Mouse (Mus musculus) liver, embryonic 13.5 days (tissue): ENCODE measurements around the gene Epn2. TPM values are rescaled to one million over a fixed set of nuclear protein-coding genes. Genes with fewer than 3 reads are reported as not detected.

Experiments used
- ATAC-seq: fragments of 200-750 bp; cut with Nextera tagmentation; 2 replicates; pipeline ENCODE4 v1.8.0; 2017; ENCODE audit warnings: low read depth, mild to moderate bottlenecking, moderate number of reproducible peaks, moderate library complexity
- DNase-seq: peaks from one replicate; pipeline ENCODE4 v3.0.0; 2022
- H3K27ac ChIP-seq: fragments of 300-500 bp; sonication (generic); 2 replicates; pipeline ENCODE4 v1.5.1; 2015; ENCODE audit warnings: moderate library complexity, mild to moderate bottlenecking, inconsistent platforms
- H3K27me3 ChIP-seq: fragments of 300-500 bp; sonication (generic); 2 replicates; pipeline ENCODE4 v1.6.1; 2015; ENCODE audit warnings: mild to moderate bottlenecking, inconsistent platforms
- H3K36me3 ChIP-seq: fragments of 300-500 bp; sonication (generic); 2 replicates; pipeline ENCODE4 v1.6.1; 2015; ENCODE audit warnings: mild to moderate bottlenecking, inconsistent platforms
- H3K4me1 ChIP-seq: fragments of 300-500 bp; sonication (generic); replicated peaks from 2 replicates; pipeline ENCODE4 v1.6.1; 2015; ENCODE audit warnings: inconsistent platforms
- H3K4me2 ChIP-seq: fragments of 300-500 bp; sonication (generic); 2 replicates; pipeline ENCODE4 v1.6.1; 2015; ENCODE audit warnings: inconsistent platforms, mild to moderate bottlenecking, moderate library complexity
- H3K4me3 ChIP-seq: fragments of 300-500 bp; sonication (generic); replicated peaks from 2 replicates; pipeline ENCODE4 v1.5.1; 2015; ENCODE audit warnings: mild to moderate bottlenecking, inconsistent platforms
- H3K9ac ChIP-seq: fragments of 300-500 bp; sonication (generic); 2 replicates; pipeline ENCODE4 v1.6.1; 2015; ENCODE audit warnings: mild to moderate bottlenecking, inconsistent platforms
- H3K9me3 ChIP-seq: fragments of 300-500 bp; sonication (generic); replicated peaks from 2 replicates; pipeline ENCODE4 v1.6.1; 2016; ENCODE audit warnings: inconsistent platforms
- WGBS: fragments of 180-500 bp; shearing (Covaris S2); methylation state at CpG from one replicate; pipeline ENCODE4 v1.1.7; 2015; ENCODE audit not compliant: insufficient replicate concordance; 5-methylcytosine and 5-hydroxymethylcytosine counted together
- polyA plus RNA-seq: library from polyadenylated mRNA; unstranded; fragments of >200 nt; fragmentation: Nextera tagmentation; extraction: Ambion mirVana; gene quantifications from 2 replicates; pipeline ENCODE4 v1.2.1, GENCODE M21; 2015

Epn2 gene
- 2.5 and 3.1 TPM in 2 replicates for polyA plus RNA-seq

DNA sequence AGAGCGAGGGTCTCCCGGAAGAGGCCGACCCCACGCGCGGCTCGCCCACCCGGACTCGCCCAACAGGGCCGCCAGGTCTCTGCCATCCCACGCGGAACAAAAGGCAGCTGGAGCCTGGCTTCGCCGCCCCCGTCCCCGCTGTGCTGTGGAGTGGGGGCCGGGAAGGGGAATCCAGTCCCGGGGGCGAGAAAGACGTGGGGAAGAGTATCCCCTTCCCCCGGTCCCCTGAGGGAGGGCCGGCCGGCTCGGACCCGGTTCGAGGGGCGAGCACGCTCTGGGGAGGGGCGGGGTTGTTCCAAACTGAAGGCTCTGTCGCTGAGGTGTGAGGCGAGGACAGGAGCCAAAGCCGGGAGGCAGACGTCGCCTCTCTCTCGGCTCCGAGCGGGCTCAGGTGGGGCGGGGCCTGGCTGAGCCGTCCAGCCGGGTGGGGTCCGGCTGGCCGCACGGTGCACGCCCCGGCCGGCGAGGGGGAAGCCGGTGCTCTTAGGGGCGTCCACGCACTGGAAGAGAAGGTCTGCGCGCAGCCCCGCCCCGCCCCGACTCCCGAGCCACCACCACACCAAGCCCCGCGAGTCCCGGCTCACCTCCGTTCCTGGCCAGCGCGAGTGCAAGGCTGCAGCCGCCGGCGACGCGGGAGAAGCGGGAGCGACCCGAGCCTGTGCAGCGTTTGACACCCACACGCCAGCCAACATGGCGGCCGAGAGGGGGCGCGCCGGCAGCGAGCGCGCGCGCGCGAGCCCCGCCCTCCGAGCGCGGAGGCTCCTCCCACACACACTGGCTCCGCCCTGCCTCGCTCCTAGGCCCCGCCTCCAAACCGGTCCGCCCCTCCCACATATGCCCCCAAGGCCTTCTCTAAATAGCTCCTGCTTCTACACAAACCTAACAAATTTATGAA, at the start of gene Epn2:
Gene Epn2, minus strand, starts transcription at position 705 of the 895 bp plus-strand sequence.
- Histone ChIP-seq H3K4me2 (peak within 1 kb of the TSS; percentile 85), H3K27me3 (peaks cover 56% of the 10 kb centered on the region), H3K9ac (peak within 1 kb of the TSS; percentile 71), H3K27ac (peak within 1 kb of the TSS; percentile 29), H3K36me3 (no peaks in the 10 kb centered on the region), H3K4me1 (peaks cover 19% of the 10 kb centered on the region), H3K9me3 (no peaks in the 10 kb centered on the region), H3K4me3 (peak within 1 kb of the TSS; percentile 65)
- ATAC-seq (peak; percentile 86), DNase-seq (peak; percentile 38)
- WGBS = under 1% methylated on average over 87 of the region's 93 CpGs

DNA sequence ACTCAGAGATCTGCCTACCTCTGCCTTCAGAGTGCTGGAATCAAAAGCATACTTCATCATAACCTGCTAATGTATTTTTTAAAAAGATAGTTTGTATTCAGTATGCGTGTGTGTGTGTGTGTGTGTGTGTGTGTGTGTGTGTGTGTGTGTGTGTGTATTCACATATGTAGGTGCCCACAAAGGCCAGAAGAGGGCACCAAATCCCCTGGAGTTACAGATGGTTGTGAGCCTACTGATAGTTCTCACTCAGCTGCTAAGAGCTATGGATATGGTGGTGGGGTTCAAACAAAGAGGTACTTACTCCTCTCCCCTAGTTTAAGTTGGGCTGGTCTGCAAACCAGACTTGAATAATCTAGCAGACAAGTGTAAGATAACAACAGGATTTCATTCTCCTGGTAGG, 47.0 kb upstream of the Epn2 start:
- Histone ChIP-seq H3K27ac (no peak overlapping the region), H3K9me3 (no peaks in the 10 kb centered on the region), H3K4me2 (no peak overlapping the region), H3K4me1 (no peaks in the 10 kb centered on the region), H3K36me3 (no peaks in the 10 kb centered on the region), H3K9ac (no peak overlapping the region), H3K4me3 (no peak overlapping the region), H3K27me3 (peaks cover 25% of the 10 kb centered on the region; the same call in 1 of the 2 replicates)
- ATAC-seq (no peak), DNase-seq (no peak)
- 71% methylated on average over 1 of the region's 1 CpGs for WGBS

DNA sequence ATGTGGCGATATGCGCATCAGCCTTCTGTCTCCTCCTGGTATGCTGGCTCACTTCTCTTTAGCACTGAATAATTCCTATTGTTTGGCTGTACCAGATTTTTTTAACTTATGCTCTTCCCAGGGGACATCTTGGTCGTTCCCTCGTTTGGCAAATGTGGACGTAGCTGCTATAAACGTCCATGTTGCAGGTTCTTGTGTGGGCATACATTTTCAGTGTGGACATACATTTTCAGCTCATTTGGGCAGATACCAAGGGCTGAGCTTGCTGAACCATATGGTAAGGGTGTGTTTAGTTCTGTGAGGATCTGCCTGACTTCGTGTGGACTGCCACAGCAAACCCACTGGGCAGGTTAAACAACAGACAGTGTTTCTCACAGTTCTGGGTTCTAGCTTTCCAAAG, 45.6 kb upstream of the Epn2 start:
- Histone ChIP-seq H3K27ac (no peak overlapping the region), H3K27me3 (peaks cover 38% of the 10 kb centered on the region), H3K4me1 (no peaks in the 10 kb centered on the region), H3K4me2 (no peak overlapping the region), H3K9ac (no peak overlapping the region), H3K4me3 (no peak overlapping the region), H3K9me3 (no peaks in the 10 kb centered on the region), H3K36me3 (no peaks in the 10 kb centered on the region)
- ATAC-seq (no peak), DNase-seq (no peak)
- 73% methylated on average over 7 of the region's 7 CpGs for WGBS

DNA sequence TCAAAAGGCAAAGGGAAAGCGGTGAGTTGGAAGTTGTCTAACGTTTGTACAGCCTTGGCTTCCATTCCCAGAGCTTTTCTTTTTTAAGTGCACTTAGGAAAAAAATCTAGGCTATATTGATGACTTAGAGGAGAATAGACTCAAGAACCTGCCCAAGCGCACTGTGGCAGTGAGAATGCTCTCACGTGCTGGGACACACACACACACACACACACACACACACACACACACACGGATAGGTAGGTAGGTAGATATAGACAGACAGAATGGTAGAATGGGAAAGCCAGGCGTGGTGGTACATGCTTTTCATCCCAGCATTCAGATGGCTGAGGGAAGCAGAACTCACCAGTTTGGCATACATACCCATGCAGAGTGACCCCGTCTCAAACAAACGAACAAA, 41.3 kb upstream of the Epn2 start:
- DNase-seq (no peak), ATAC-seq (no peak)
- Histone ChIP-seq H3K9ac (no peak overlapping the region), H3K4me3 (no peak overlapping the region), H3K4me1 (no peaks in the 10 kb centered on the region), H3K4me2 (peak overlapping the region; percentile 22), H3K9me3 (no peaks in the 10 kb centered on the region), H3K27ac (no peak overlapping the region), H3K36me3 (no peaks in the 10 kb centered on the region), H3K27me3 (peaks cover 72% of the 10 kb centered on the region)
- 56% methylated on average over 8 of the region's 8 CpGs for WGBS

DNA sequence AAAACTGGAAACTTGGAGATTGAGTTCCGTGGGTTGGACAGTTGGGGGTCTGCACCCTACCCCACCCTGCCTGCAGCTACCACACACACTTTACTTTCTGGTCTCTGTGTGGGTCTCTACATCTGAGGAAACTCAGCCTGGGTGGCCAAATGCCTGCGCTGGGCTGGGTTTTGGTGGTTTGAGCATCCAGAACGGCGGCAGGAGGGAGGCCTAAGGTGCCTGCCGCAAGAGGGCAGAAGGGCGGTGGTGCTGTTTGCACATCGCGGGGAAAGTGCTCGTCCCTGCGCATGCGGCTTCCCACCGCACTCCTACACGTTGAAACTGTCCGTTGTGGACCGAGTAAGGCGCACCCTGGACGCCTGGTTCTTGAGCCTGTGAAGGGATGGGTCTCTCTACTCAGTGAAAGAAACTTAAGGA, 40.8 kb upstream of the Epn2 start:
- Histone ChIP-seq H3K4me1 (no peaks in the 10 kb centered on the region), H3K36me3 (no peaks in the 10 kb centered on the region), H3K27me3 (peaks cover 77% of the 10 kb centered on the region), H3K27ac (no peak overlapping the region), H3K4me2 (peak overlapping the region; percentile 22), H3K9ac (no peak overlapping the region), H3K4me3 (0 out of 2 replicates have a peak overlapping the region, but pooled peaks have one; percentile 3), H3K9me3 (no peaks in the 10 kb centered on the region)
- peak; percentile 39 for DNase-seq
- ATAC-seq = 0 out of 2 replicates have a peak, but pooled peaks have one; percentile 23
- WGBS = 4% methylated on average over 17 of the region's 17 CpGs

DNA sequence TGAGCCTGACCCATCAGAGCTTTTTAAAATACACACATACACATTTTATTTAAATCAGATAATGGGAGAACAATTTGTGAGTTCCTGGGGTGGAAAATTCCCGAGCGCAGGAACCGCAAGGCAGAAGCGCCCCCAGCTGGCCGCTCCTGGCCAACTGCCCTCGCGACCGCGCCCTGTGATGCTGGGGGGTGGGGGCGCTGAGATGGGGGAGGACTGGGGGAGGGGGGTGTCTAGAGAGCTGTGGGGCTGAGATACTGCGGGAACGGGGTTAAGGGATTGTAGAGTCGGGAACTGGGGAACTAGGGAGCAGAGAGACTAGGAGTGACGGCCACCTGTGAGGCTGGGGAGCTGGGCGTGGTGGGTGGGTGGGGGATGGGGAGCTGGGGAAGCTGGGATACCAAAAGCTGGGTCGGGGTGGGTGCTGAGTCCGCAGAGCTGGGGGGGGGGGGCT, 40.3 kb upstream of the Epn2 start:
- no peak overlapping the region for H3K9ac ChIP-seq
- H3K36me3 ChIP-seq = no peaks in the 10 kb centered on the region
- no peaks in the 10 kb centered on the region for H3K4me1 ChIP-seq
- no peak overlapping the region for H3K27ac ChIP-seq
- 0 out of 2 replicates have a peak overlapping the region, but pooled peaks have one; percentile 3 for H3K4me3 ChIP-seq
- no peaks in the 10 kb centered on the region for H3K9me3 ChIP-seq
- WGBS = 3% methylated on average over 17 of the region's 17 CpGs
- ATAC-seq (no peak), DNase-seq (no peak)
- H3K27me3 ChIP-seq = peaks cover 81% of the 10 kb centered on the region
- H3K4me2 ChIP-seq = peak overlapping the region; percentile 22

DNA sequence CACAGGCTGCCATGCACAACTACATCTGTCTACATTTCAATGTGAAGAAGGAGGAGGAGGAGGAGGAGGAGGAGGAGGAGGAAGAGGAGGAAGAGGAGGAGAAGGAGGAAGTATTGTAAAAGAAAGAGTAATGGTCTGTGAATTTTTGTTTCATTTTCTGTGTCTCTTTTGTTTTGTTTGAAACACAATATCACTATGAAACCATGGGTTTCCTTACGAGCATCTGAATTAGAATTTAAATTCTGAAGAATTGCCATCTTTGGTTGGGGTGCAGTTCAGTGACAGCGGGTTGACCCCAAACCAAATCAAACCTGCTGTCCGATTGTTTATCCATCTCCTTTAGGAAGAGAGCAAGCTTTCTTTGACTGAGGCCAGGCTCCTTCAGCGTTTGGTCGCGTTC, 39.9 kb upstream of the Epn2 start:
- Histone ChIP-seq H3K4me2 (peak overlapping the region; percentile 22), H3K4me3 (no peak overlapping the region), H3K4me1 (no peaks in the 10 kb centered on the region), H3K9me3 (no peaks in the 10 kb centered on the region), H3K9ac (no peak overlapping the region), H3K27me3 (peaks cover 85% of the 10 kb centered on the region), H3K27ac (no peak overlapping the region), H3K36me3 (no peaks in the 10 kb centered on the region)
- ATAC-seq (no peak), DNase-seq (no peak)
- WGBS = 15% methylated on average over 6 of the region's 6 CpGs

DNA sequence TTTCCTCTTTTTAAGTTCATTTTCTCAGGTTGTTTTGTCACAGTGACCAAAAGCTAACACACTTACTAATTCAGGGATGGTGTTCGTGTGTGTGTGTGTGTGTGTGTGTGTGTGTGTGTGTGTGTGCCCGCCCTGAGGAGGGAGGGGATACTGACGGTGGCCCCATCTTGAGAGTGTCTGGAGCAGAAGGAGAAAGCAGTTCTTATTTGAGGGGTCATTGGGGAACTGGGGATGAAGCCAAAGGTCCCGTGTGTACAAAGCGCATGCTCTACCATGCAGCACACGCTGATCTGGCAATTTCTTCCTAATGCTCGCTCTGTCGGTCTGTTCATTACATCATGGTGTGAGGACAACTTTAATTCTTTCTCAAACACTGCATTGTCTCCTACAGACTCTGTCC, 39.1 kb upstream of the Epn2 start:
- H3K36me3 ChIP-seq = no peaks in the 10 kb centered on the region
- 78% methylated on average over 8 of the region's 8 CpGs for WGBS
- no peaks in the 10 kb centered on the region for H3K9me3 ChIP-seq
- no peak overlapping the region for H3K9ac ChIP-seq
- DNase-seq (no peak), ATAC-seq (no peak)
- H3K4me2 ChIP-seq = no peak overlapping the region
- H3K4me3 ChIP-seq = no peak overlapping the region
- H3K27me3 ChIP-seq = peaks cover 88% of the 10 kb centered on the region
- H3K27ac ChIP-seq = no peak overlapping the region
- no peaks in the 10 kb centered on the region for H3K4me1 ChIP-seq

DNA sequence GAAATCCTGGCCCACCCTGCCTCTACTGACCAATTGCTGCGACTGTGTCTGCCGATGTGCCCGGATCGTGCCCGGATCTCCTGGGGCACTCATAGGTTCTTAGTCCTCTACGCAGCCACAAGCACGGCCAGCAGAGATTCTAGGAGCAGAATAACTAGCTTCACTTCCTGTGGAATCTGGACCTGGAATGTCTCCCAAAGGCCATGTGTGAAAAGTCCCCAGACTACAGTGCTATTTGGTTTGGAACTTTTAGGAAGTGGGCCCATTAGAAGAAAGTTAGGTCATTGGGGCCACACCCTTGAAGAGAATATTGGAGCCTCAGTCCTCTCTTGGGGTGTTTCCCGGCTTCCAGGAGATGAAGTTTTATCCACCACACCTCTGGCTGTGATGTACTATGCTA, 38.6 kb upstream of the Epn2 start:
- 75% methylated on average over 8 of the region's 8 CpGs for WGBS
- H3K9me3 ChIP-seq = no peaks in the 10 kb centered on the region
- no peak overlapping the region for H3K9ac ChIP-seq
- H3K4me2 ChIP-seq = no peak overlapping the region
- H3K4me1 ChIP-seq = no peaks in the 10 kb centered on the region
- H3K27ac ChIP-seq = no peak overlapping the region
- no peak for ATAC-seq
- H3K36me3 ChIP-seq = no peaks in the 10 kb centered on the region
- peaks cover 90% of the 10 kb centered on the region for H3K27me3 ChIP-seq
- DNase-seq = no peak
- no peak overlapping the region for H3K4me3 ChIP-seq

DNA sequence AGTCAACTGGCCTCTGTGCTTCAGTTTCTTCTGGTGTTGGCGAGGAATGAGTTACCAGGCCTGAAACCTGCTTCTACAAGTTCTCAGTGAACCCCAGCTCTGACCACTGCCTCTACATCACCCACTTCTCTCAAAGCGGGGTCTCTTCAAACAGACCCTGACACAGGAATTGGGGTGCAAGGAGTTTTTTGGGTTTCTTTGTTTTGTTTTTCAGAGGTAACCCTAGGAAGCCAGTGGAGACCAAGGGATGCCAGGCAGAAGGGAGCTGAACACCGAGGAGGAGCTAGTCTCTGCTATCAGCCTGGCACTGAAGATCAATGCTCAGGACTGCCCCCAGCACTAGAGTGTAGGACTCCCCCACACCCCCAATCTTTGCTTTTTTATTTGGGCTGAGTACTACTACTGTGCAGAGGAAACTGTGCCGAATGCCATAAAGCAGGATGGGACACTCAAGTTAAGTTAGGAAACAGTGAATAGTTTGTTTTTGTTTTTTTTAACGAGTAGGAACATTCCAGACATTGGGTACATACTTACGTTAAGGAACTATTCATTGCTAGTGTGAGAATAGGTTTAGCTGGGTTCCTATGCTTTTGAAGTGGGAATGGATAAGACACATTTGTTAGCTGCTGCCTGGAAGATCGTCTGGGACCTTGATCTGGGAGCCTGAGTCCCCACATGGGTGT, 37.9 kb upstream of the Epn2 start:
- no peak for ATAC-seq
- no peaks in the 10 kb centered on the region for H3K4me1 ChIP-seq
- no peaks in the 10 kb centered on the region for H3K36me3 ChIP-seq
- H3K4me3 ChIP-seq = no peak overlapping the region
- H3K9ac ChIP-seq = no peak overlapping the region
- H3K4me2 ChIP-seq = no peak overlapping the region
- no peak for DNase-seq
- H3K27ac ChIP-seq = no peak overlapping the region
- 54% methylated on average over 7 of the region's 7 CpGs for WGBS
- H3K9me3 ChIP-seq = no peaks in the 10 kb centered on the region
- peaks cover 89% of the 10 kb centered on the region for H3K27me3 ChIP-seq

DNA sequence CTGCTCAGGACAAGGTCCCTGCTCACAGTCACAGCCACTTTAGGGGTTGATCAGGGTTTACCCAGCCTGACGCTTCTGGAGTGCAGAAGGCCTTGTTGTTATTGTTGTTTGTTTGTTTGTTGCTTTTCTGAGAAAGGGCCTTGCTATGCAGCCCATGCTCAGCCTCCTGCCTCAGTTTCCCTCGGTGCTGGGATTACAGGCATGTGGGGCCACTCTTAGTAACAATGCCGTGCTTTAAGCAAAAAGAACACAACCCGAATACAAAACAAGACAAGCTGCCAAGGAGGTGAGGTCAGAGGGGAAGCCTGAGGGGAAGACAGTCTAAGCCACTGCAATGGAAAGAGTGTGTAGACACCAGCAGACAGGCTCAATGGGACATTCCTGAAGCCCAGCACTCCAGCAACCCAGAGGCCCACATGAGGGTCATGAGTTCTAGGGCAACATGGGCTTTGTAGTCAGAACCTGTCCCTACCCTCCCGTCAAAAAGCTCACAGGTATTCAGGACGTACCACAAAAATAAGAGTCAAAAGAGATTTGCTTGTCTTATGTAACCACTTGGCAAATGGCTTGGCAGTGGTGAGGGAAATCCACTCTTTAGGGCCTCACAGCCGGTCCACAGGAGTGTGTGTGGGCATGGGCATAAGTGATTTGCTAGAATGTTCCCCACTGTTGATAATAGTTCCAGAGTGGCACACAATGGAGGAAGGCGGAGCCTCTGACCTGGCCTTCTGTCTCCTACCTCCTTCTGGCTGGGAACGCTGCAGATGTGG, 37.2 kb upstream of the Epn2 start:
- Histone ChIP-seq H3K9me3 (no peaks in the 10 kb centered on the region), H3K36me3 (no peaks in the 10 kb centered on the region), H3K4me1 (no peaks in the 10 kb centered on the region), H3K27me3 (peaks cover 84% of the 10 kb centered on the region), H3K4me3 (no peak overlapping the region), H3K27ac (no peak overlapping the region), H3K9ac (no peak overlapping the region), H3K4me2 (no peak overlapping the region)
- ATAC-seq = no peak
- 45% methylated on average over 9 of the region's 9 CpGs for WGBS
- no peak for DNase-seq
